Mouse (Mus musculus): ENCODE results near the gene Gm11237.
"Not testable (repeated sequence)": the region's sequence is repeated elsewhere in the genome, so short reads cannot be mapped to it uniquely, and the experiment has no call there.

- not testable (repeated sequence) for TF ChIP-seq EP300, CTCF (IDR thresholded peaks at IDR 0.05; ENCODE audit: low read depth)
Observed at GRCm38 (mm10) chr4:73661864-73662263, 39.1 kb downstream of the Gm11237 start.

All from liver, postnatal 0 days (tissue).